23 mouse cellular contexts compared by ENCODE assay signal in the genomic region with DNA sequence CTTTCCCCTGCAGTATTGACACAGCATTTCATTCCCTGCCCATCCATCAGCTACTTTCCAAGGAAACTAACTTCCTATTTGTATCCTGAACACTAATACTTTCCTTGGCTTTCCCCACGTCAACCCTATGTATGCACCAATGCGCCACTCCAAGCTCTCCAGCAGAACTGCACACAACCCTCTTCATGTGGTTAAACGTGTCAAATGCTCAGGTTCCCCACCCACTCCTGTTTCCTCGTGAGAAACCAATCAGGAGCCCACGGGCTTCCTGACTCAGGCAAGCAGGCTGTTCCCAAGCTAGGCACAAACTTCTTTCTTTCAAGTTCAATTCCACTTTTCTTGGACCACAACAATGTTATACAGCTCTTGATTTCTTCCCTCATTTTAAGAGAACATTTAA.
DNase-seq lines count a peak whose midpoint lies in the region; ATAC-seq and TF ChIP-seq lines count a peak whose summit lies in the region.
"Had no signal": no experiment of that assay in that cellular context is flagged by ENCODE, and none has a peak within 500 bp of the region (broad histone marks: within the 10 kb centered on the region; RNA-seq: fewer than 3 reads in every experiment).

No protein-coding gene starts in this region.

- no peaks in the 10 kb centered on the region for H3K36me3 ChIP-seq in lung, postnatal 0 days (ENCODE audit: insufficient read depth, low read length)

- 41% methylated on average over 5 of the region's 5 CpGs for WGBS in lung, postnatal 0 days

- peak; percentile 15 for DNase-seq in lung, postnatal 0 days (ENCODE audit: low spot score)
- no peak for DNase-seq in lung, adult 18-20 months
- peak; percentile 24 for DNase-seq in brain, adult 2 months (ENCODE audit: low read depth, low spot score)
- no peak for DNase-seq in left cerebral cortex, adult 11 months (ENCODE audit: low spot score)
- no peak for DNase-seq in layer of hippocampus, postnatal 10 days (ENCODE audit: low spot score in 2 of 2)
- DNase-seq: adrenal gland, postnatal 36 days; cerebellum, adult 11 months; cerebellum, adult 8-10 months; cerebellum, postnatal 14 days; gastrocnemius, postnatal 25 days; heart, adult 11 months; heart, postnatal 14 days had no signal

- TF ChIP-seq CTCF in lung, postnatal 0 days (IDR thresholded peaks at IDR 0.05), result no peak

- no peak overlapping the region for H3K4me3 ChIP-seq in lung, postnatal 0 days (ENCODE audit: low read depth, low read length)
- H3K4me3 ChIP-seq: embryonic facial prominence, embryonic 12.5 days; forebrain, embryonic 12.5 days; heart, embryonic 10.5 days had no signal

- H3K27ac ChIP-seq in lung, postnatal 0 days (ENCODE audit: low read length), result no peak overlapping the region
- H3K27ac ChIP-seq: embryonic facial prominence, embryonic 12.5 days; forebrain, embryonic 12.5 days; heart, embryonic 10.5 days; hindbrain, embryonic 14.5 days had no signal

- no peaks in the 10 kb centered on the region for H3K27me3 ChIP-seq in lung, postnatal 0 days (replicated peaks; ENCODE audit: insufficient read depth, low read length)
- H3K27me3 ChIP-seq: CH12.LX; embryonic facial prominence, embryonic 12.5 days; forebrain, embryonic 12.5 days; Patski had no signal

- H3K4me1 ChIP-seq in lung, postnatal 0 days (ENCODE audit: insufficient read depth, low read depth, low read length), result no peaks in the 10 kb centered on the region
- H3K4me1 ChIP-seq: embryonic facial prominence, embryonic 12.5 days; forebrain, embryonic 12.5 days; heart, embryonic 10.5 days had no signal

- no peaks in the 10 kb centered on the region for H3K9me3 ChIP-seq in lung, postnatal 0 days (ENCODE audit: low read length)
- H3K9me3 ChIP-seq: embryonic facial prominence, embryonic 12.5 days; forebrain, embryonic 12.5 days; heart, embryonic 10.5 days had no signal

- H3K4me2 ChIP-seq in lung, postnatal 0 days (replicated peaks; ENCODE audit: low read depth, low read length), result no peak overlapping the region
- H3K4me2 ChIP-seq: embryonic facial prominence, embryonic 12.5 days; forebrain, embryonic 12.5 days; hindbrain, embryonic 14.5 days had no signal

- no peak for ATAC-seq in lung, postnatal 0 days
- peak; percentile 63 for ATAC-seq in granulocyte monocyte progenitor cell, adult 5-6 weeks (replicated peaks; ENCODE audit: poor library complexity, severe bottlenecking)
- ATAC-seq in megakaryocyte progenitor cell, adult 5-6 weeks (replicated peaks; ENCODE audit: poor library complexity), result 0 out of 2 replicates have a peak, but pooled peaks have one; percentile 14
- ATAC-seq: activated CD4-positive, CD25-positive, alpha-beta regulatory T cell, adult 4 months; forebrain, embryonic 16.5 days; intestine, embryonic 16.5 days; Patski had no signal

- H3K9ac ChIP-seq in lung, postnatal 0 days (replicated peaks; ENCODE audit: low read depth), result no peak overlapping the region
- H3K9ac ChIP-seq: embryonic facial prominence, embryonic 12.5 days; forebrain, embryonic 12.5 days; hindbrain, embryonic 14.5 days had no signal

- no peak for TF ChIP-seq EP300 in lung, postnatal 0 days (IDR thresholded peaks at IDR 0.05)

Comparison
In these comparisons a context has a peak if more than half of its experiments do, and no peak if none do; other contexts are left out.
1. DNase-seq: peak in lung, postnatal 0 days (single experiment) and brain, adult 2 months (single experiment); none in lung, adult 18-20 months (0 of 2), left cerebral cortex, adult 11 months (single experiment) and layer of hippocampus, postnatal 10 days (0 of 2).